Mouse (Mus musculus) 416B (cell line): ENCODE measurements around the gene Cylc1.

ENCODE experiments used
- DNase-seq: peaks from one replicate; pipeline ENCODE4 v3.0.0; 2011; ENCODE audit warnings: low read depth

The Cylc1 gene

GRCm38 (mm10) chrX:111110118-111110517 is at the start of gene Cylc1:
Gene Cylc1, plus strand, starts transcription at chrX:111110418.
- no peak for DNase-seq

GRCm38 (mm10) chrX:111078680-111079079 is 31.5 kb upstream of the Cylc1 start:
- DNase-seq: peak; percentile 21

- DNase-seq: no peak
Observed at GRCm38 (mm10) chrX:111168040-111168439, 57.8 kb downstream of the Cylc1 start, which contains the start of gene Gm10112. Gene Gm10112, plus strand, starts transcription at chrX:111168340.
